Mouse (Mus musculus) thymus, adult 2 months (tissue): ENCODE data around the gene Prkce. TPM values are rescaled to one million over a fixed set of nuclear protein-coding genes. Genes with fewer than 3 reads are reported as not detected.

ENCODE experiments used
- DNase-seq: peaks from one replicate; pipeline ENCODE4 v3.0.0; 2021
- H3K27ac ChIP-seq: fragments of 200-500 bp; 2 replicates; pipeline ENCODE4 v1.5.1; 2012; ENCODE audit warnings: low read length, control low read depth; ENCODE audit not compliant: control insufficient read depth, insufficient read depth
- H3K27me3 ChIP-seq: fragments of 200-500 bp; 2 replicates; pipeline ENCODE4 v1.6.1; 2012; ENCODE audit warnings: mild to moderate bottlenecking, low read length, moderate library complexity, mixed read lengths; ENCODE audit not compliant: control insufficient read depth, insufficient read depth
- H3K36me3 ChIP-seq: fragments of 200-500 bp; 2 replicates; pipeline ENCODE4 v1.6.1; 2012; ENCODE audit warnings: mild to moderate bottlenecking, low read length, moderate library complexity; ENCODE audit not compliant: control insufficient read depth, insufficient read depth
- H3K4me1 ChIP-seq: fragments of 200-500 bp; replicated peaks from 2 replicates; pipeline ENCODE4 v1.6.1; 2012; ENCODE audit warnings: low read length; ENCODE audit not compliant: control insufficient read depth, insufficient read depth
- H3K4me3 ChIP-seq: fragments of 200-500 bp; 2 replicates; pipeline ENCODE4 v1.5.1; 2012; ENCODE audit warnings: mild to moderate bottlenecking, low read length, control low read depth, moderate library complexity; ENCODE audit not compliant: control insufficient read depth, insufficient read depth
- CTCF ChIP-seq: fragments of 200-500 bp; IDR thresholded peaks from 2 replicates; pipeline ENCODE4 v1.5.1; 2012; ENCODE audit warnings: mild to moderate bottlenecking, control low read depth, low read length, moderate library complexity, borderline replicate concordance; ENCODE audit not compliant: control insufficient read depth, poor library complexity, insufficient read depth; ENCODE audit errors: extremely low read depth
- POLR2A ChIP-seq: fragments of 200-500 bp; IDR thresholded peaks from 2 replicates; pipeline ENCODE4 v1.6.1; 2012; ENCODE audit warnings: mild to moderate bottlenecking, low read length, control low read depth, moderate library complexity; ENCODE audit not compliant: control insufficient read depth, poor library complexity, insufficient read depth; ENCODE audit errors: extremely low read depth
- WGBS: fragments of 180-500 bp; shearing (Covaris S2); methylation state at CpG from one replicate; pipeline ENCODE4 v1.1.7; 2018; 5-methylcytosine and 5-hydroxymethylcytosine counted together
- polyA plus RNA-seq: library from polyadenylated mRNA; depleted of rRNA; stranded (reverse); fragments of >200 nt; gene quantifications from 2 replicates; pipeline ENCODE4 v1.2.3, GENCODE M21; 2012

Prkce gene
- polyA plus RNA-seq, 1 experiment: 1.6 TPM

GRCm38 (mm10) chr17:86580724-86581123 is 413.1 kb downstream of the Prkce start:
- no peak overlapping the region for H3K4me3 ChIP-seq
- H3K27me3 ChIP-seq: no peaks in the 10 kb centered on the region
- H3K36me3 ChIP-seq: no peaks in the 10 kb centered on the region
- no peak for TF ChIP-seq POLR2A
- TF ChIP-seq CTCF: no peak
- H3K4me1 ChIP-seq: no peaks in the 10 kb centered on the region
- no peak for DNase-seq
- no peak overlapping the region for H3K27ac ChIP-seq
- WGBS: 88% methylated on average over 6 of the region's 6 CpGs

GRCm38 (mm10) chr17:86582341-86582740 is 414.8 kb downstream of the Prkce start:
- H3K27ac ChIP-seq: no peak overlapping the region
- no peaks in the 10 kb centered on the region for H3K36me3 ChIP-seq
- no peak for DNase-seq
- 91% methylated on average over 4 of the region's 4 CpGs for WGBS
- H3K4me1 ChIP-seq: no peaks in the 10 kb centered on the region
- H3K4me3 ChIP-seq: no peak overlapping the region
- no peaks in the 10 kb centered on the region for H3K27me3 ChIP-seq
- no peak for TF ChIP-seq POLR2A
- no peak for TF ChIP-seq CTCF

- Histone ChIP-seq H3K4me1 (no peaks in the 10 kb centered on the region), H3K27me3 (no peaks in the 10 kb centered on the region), H3K4me3 (no peak overlapping the region), H3K36me3 (no peaks in the 10 kb centered on the region), H3K27ac (no peak overlapping the region)
- DNase-seq: no peak
- WGBS: 91% methylated on average over 5 of the region's 5 CpGs
- TF ChIP-seq POLR2A: no peak
- TF ChIP-seq CTCF: no peak
Measured at GRCm38 (mm10) chr17:86586441-86586840, 418.9 kb downstream of the Prkce start.

GRCm38 (mm10) chr17:86588704-86589449 is 421.3 kb downstream of the Prkce start:
- no peaks in the 10 kb centered on the region for H3K27me3 ChIP-seq
- DNase-seq: no peak
- 88% methylated on average over 5 of the region's 5 CpGs for WGBS
- no peak overlapping the region for H3K27ac ChIP-seq
- no peak for TF ChIP-seq POLR2A
- TF ChIP-seq CTCF: no peak
- peaks cover 2% of the 10 kb centered on the region for H3K4me1 ChIP-seq
- no peaks in the 10 kb centered on the region for H3K36me3 ChIP-seq
- H3K4me3 ChIP-seq: no peak overlapping the region

GRCm38 (mm10) chr17:86589681-86590080 is 422.1 kb downstream of the Prkce start:
- Histone ChIP-seq H3K4me3 (no peak overlapping the region), H3K27ac (no peak overlapping the region), H3K4me1 (peaks cover 2% of the 10 kb centered on the region), H3K27me3 (no peaks in the 10 kb centered on the region), H3K36me3 (no peaks in the 10 kb centered on the region)
- 95% methylated on average over 5 of the region's 5 CpGs for WGBS
- TF ChIP-seq POLR2A (no peak), CTCF (no peak)
- no peak for DNase-seq

- 93% methylated on average over 10 of the region's 10 CpGs for WGBS
Measured at GRCm38 (mm10) chr17:86591241-86591640, 423.7 kb downstream of the Prkce start.

More at GRCm38 (mm10) chr17:86591241-86591640, 423.7 kb downstream of the Prkce start:
- no peaks in the 10 kb centered on the region for H3K27me3 ChIP-seq
- H3K4me3 ChIP-seq: no peak overlapping the region
- TF ChIP-seq CTCF: no peak
- no peak for TF ChIP-seq POLR2A
- peaks cover 2% of the 10 kb centered on the region for H3K4me1 ChIP-seq
- H3K36me3 ChIP-seq: no peaks in the 10 kb centered on the region
- H3K27ac ChIP-seq: no peak overlapping the region
- no peak for DNase-seq
